Mouse (Mus musculus) hindbrain, embryonic 15.5 days (tissue): ENCODE measurements around the gene Unc5c. TPM values are rescaled to one million over a fixed set of nuclear protein-coding genes. Genes with fewer than 3 reads are reported as not detected.

Experiments used
- ATAC-seq: fragments of 200-750 bp; cut with Nextera tagmentation; 2 replicates; pipeline ENCODE4 v1.8.0; 2017; ENCODE audit warnings: low read depth, moderate number of reproducible peaks, moderate TSS enrichment; ENCODE audit not compliant: low FRiP score
- H3K27ac ChIP-seq: fragments of 300-500 bp; sonication (generic); replicated peaks from 2 replicates; pipeline ENCODE4 v1.5.1; 2015; ENCODE audit warnings: mild to moderate bottlenecking, inconsistent platforms
- H3K27me3 ChIP-seq: fragments of 300-500 bp; sonication (generic); 2 replicates; pipeline ENCODE4 v1.6.1; 2015; ENCODE audit warnings: control low read depth, inconsistent platforms
- H3K36me3 ChIP-seq: fragments of 300-500 bp; sonication (generic); 2 replicates; pipeline ENCODE4 v1.6.1; 2015; ENCODE audit warnings: control low read depth, inconsistent platforms
- H3K4me1 ChIP-seq: fragments of 300-500 bp; sonication (generic); replicated peaks from 2 replicates; pipeline ENCODE4 v1.6.1; 2015; ENCODE audit warnings: control low read depth, inconsistent platforms
- H3K4me2 ChIP-seq: fragments of 300-500 bp; sonication (generic); 2 replicates; pipeline ENCODE4 v1.6.1; 2015; ENCODE audit warnings: moderate library complexity, mild to moderate bottlenecking, inconsistent platforms
- H3K4me3 ChIP-seq: fragments of 300-500 bp; sonication (generic); 2 replicates; pipeline ENCODE4 v1.5.1; 2015; ENCODE audit warnings: mild to moderate bottlenecking, inconsistent platforms
- H3K9ac ChIP-seq: fragments of 300-500 bp; sonication (generic); 2 replicates; pipeline ENCODE4 v1.6.1; 2015; ENCODE audit warnings: inconsistent platforms
- H3K9me3 ChIP-seq: fragments of 300-500 bp; sonication (generic); 2 replicates; pipeline ENCODE4 v1.6.1; 2016; ENCODE audit warnings: control low read depth, inconsistent platforms
- WGBS: fragments of 180-500 bp; shearing (Covaris S2); methylation state at CpG from one replicate; pipeline ENCODE4 v1.1.7; 2015; 5-methylcytosine and 5-hydroxymethylcytosine counted together
- polyA plus RNA-seq: library from polyadenylated mRNA; unstranded; fragments of >200 nt; fragmentation: Nextera tagmentation; extraction: Ambion mirVana; gene quantifications from 2 replicates; pipeline ENCODE4 v1.2.1, GENCODE M21; 2015

Gene Unc5c
- polyA plus RNA-seq, 1 experiment from 2014 or later, result 28.6 TPM

DNA sequence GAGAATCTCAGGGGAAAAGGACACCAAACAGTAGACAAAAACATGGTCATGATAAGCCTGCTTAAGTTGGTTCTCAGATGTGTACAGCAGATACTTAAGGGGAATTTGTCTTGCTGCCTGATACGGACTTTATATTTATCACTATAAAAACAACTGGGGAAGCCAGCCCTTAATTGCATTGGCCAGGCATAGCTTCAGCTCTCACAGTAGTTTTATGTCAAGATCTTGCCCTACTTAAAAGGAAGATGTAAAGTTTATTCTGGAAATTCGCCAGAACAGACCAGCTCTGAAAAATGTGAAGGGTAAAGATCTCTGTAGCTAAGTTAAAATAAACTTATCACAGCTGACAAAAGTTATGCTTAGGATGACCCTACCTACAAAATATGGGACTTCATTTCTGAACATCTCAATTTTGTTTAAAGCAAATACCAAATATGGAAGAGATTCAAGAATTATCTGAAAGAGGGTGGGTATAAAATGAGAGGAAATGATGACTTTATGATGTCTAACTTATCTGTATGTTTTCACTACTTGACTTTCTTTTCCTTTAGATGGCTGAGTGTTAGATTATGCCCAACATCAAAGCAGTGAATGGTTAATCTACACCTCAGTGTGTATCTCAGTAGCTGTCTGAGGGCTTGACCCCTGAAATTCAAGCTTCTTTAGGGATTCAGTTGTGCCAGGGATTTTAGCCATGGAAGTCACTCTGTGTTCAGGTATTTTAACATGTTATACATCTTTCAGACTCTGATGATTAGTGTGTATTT is 18.8 kb downstream of the Unc5c start:
- Histone ChIP-seq H3K4me3 (no peak overlapping the region), H3K36me3 (no peaks in the 10 kb centered on the region), H3K27ac (no peak overlapping the region), H3K9ac (no peak overlapping the region), H3K4me2 (no peak overlapping the region), H3K9me3 (no peaks in the 10 kb centered on the region), H3K4me1 (no peaks in the 10 kb centered on the region), H3K27me3 (no peaks in the 10 kb centered on the region)
- 86% methylated on average over 2 of the region's 2 CpGs for WGBS
- no peak for ATAC-seq

DNA sequence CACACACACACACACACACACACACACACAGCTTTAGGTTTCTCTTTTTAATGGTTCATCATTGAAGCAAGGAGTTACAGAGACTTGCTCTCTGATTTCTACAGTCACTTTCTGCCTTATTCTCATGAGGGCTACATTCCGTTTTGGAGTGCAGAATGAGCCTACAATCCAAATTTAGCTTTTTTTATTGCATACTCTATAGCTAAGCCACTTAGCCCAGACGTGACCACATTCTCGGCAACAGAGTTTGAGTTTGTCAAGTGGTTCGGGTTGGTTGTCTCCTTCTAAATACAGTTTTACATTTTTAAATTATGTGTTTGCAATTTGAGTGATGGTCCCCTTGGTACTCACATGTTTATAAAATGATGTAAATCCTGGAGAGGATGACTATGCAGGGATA is 20.2 kb downstream of the Unc5c start:
- no peaks in the 10 kb centered on the region for H3K36me3 ChIP-seq
- no peak for ATAC-seq
- no peaks in the 10 kb centered on the region for H3K27me3 ChIP-seq
- no peak overlapping the region for H3K9ac ChIP-seq
- H3K9me3 ChIP-seq, result no peaks in the 10 kb centered on the region
- H3K4me2 ChIP-seq, result no peak overlapping the region
- H3K4me3 ChIP-seq, result no peak overlapping the region
- no peaks in the 10 kb centered on the region for H3K4me1 ChIP-seq
- no peak overlapping the region for H3K27ac ChIP-seq
- 83% methylated on average over 4 of the region's 4 CpGs for WGBS

DNA sequence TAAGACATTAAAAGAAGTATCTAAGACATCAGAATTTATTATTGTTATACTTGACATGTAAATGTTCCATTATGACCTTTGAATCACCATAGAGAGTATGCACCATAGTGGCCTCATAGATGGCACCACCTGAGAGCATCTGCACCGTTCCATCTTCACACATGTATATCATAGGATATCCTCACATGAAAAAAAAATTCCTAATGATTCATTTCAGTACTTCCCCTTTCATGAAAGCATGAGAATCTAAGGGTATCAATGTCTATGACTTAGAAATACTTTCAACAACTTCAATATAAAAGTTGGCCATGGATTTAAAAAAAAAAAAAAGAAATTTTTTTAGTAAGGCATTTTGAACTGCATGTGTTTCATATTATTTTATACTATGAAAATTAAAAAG is 25.6 kb downstream of the Unc5c start:
- H3K9ac ChIP-seq, result no peak overlapping the region
- 81% methylated on average over 1 of the region's 1 CpGs for WGBS
- no peak overlapping the region for H3K4me3 ChIP-seq
- peaks cover 11% of the 10 kb centered on the region for H3K4me1 ChIP-seq
- ATAC-seq, result no peak
- H3K27me3 ChIP-seq, result no peaks in the 10 kb centered on the region
- H3K4me2 ChIP-seq, result no peak overlapping the region
- H3K9me3 ChIP-seq, result no peaks in the 10 kb centered on the region
- no peak overlapping the region for H3K27ac ChIP-seq
- H3K36me3 ChIP-seq, result no peaks in the 10 kb centered on the region

DNA sequence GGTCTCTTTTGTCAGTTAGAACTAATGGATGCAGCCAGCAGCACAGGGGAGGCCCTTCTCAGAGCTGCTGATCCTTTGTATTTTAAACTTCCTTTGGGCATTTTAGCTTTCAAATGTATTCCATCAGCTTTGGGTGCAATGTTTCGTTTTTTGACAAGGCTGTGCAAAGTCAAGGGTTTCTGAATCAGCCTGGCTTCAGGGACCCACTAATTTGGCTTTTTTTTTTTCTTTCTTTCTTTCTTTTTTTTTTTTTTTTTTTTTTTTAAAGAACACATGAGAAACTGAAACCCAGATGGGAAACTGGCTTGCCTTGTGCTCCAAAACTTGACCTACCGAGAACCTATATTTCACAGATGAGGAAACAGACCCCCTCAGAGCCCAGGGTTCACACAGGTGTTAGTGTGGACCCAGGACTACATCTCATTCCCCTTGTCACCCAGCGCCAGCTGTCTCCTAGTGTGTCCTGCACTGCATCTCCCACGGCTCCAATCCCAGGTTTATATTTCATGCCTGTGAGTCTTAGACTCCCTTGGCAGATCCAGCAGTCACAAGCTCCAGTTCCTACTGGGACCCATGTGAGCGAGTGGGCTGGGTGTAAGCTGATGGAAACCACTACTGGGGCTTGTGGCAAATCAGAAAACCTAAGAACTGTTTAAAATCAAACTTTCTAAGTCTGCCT is 26.4 kb downstream of the Unc5c start:
- H3K4me3 ChIP-seq, result no peak overlapping the region
- H3K36me3 ChIP-seq, result no peaks in the 10 kb centered on the region
- ATAC-seq, result no peak
- H3K27me3 ChIP-seq, result no peaks in the 10 kb centered on the region
- H3K4me1 ChIP-seq, result peaks cover 11% of the 10 kb centered on the region
- 40% methylated on average over 5 of the region's 5 CpGs for WGBS
- H3K9ac ChIP-seq, result no peak overlapping the region
- H3K4me2 ChIP-seq, result no peak overlapping the region
- no peak overlapping the region for H3K27ac ChIP-seq
- no peaks in the 10 kb centered on the region for H3K9me3 ChIP-seq

DNA sequence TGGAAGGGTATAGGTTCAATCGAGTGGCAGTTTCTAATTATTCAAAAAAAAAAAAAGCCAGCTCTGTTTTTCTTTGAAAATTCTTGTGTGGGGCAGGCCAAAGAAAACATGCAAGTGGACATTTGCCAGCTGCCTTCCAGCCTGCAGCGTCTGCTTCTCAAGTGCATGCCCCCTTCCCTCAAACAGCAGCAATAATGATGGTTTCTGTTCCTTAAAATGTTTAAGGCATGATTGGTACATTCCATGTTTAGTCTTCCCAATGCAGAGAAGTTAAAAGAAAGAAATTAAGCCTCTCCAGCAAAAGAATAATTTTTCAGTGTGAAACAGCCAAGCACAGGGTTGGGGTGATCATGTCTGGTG is 26.9 kb downstream of the Unc5c start:
- Histone ChIP-seq H3K9me3 (no peaks in the 10 kb centered on the region), H3K27me3 (no peaks in the 10 kb centered on the region), H3K4me1 (peaks cover 11% of the 10 kb centered on the region), H3K4me3 (no peak overlapping the region), H3K27ac (no peak overlapping the region), H3K4me2 (no peak overlapping the region), H3K36me3 (no peaks in the 10 kb centered on the region), H3K9ac (no peak overlapping the region)
- ATAC-seq, result no peak
- 24% methylated on average over 2 of the region's 2 CpGs for WGBS

DNA sequence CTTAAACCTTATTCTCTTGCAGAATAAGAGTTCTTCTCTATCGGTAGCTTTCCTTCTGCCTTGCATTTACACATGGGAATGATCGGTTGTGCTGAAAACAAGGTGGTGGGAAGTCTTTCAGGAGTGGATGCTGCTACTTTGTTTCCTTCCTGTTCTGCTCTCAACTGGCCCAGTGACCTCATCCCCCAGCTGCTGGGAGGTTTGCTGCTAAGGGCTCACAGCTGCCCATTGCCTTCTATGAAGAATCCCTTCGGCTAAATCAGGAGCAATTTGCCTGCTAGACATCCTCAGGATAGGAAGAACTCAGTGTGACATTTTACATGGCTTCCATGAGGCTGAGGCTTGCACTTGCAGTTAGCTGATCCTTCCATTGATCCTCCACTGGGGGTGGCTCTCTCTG is 28.0 kb downstream of the Unc5c start:
- WGBS, result 79% methylated on average over 3 of the region's 3 CpGs
- H3K27me3 ChIP-seq, result no peaks in the 10 kb centered on the region

DNA sequence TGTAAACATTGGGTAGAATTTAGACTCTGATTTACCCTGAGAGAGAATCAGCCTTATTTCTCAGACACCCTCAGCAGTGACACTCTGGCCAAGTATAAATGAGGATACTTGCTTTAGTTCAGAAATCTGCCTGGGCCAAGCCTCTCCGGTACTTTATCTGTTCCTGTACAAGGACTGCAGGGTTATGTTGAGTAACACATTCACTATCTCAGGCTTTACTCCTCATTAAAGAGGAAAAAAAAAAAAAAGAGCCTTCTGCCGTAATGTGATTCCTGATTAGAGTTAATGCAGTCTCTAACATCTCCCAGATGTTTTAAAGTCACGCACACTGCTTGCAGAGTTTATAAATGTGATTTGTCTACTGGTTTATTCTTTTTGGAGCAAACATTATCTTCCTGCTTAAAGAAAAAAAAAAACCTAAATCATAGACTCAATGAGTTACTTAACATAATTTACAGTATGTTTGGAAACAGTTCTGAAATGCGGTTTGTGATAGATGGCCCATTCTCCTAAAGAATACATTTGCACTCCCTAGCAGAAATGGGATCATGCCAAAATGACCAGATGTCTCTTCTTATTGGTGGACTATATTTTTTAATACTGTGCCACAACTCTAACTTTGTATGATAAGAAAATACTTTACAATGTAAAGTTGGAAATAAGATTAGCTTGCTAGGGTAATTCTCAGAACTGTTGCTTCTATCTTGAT is 33.5 kb downstream of the Unc5c start:
- no peak overlapping the region for H3K4me2 ChIP-seq
- H3K27me3 ChIP-seq, result no peaks in the 10 kb centered on the region
- H3K27ac ChIP-seq, result no peak overlapping the region
- no peak for ATAC-seq
- H3K9me3 ChIP-seq, result no peaks in the 10 kb centered on the region
- no peaks in the 10 kb centered on the region for H3K36me3 ChIP-seq
- no peak overlapping the region for H3K9ac ChIP-seq
- 0 out of 2 replicates have a peak, but pooled peaks cover 5% of the 10 kb centered on the region for H3K4me1 ChIP-seq
- H3K4me3 ChIP-seq, result no peak overlapping the region
- 66% methylated on average over 4 of the region's 4 CpGs for WGBS

More for the DNA sequence above, 28.0 kb downstream of the Unc5c start:
- Histone ChIP-seq H3K4me1 (peaks cover 11% of the 10 kb centered on the region), H3K27ac (no peak overlapping the region), H3K4me2 (no peak overlapping the region), H3K9me3 (no peaks in the 10 kb centered on the region), H3K9ac (no peak overlapping the region), H3K4me3 (no peak overlapping the region), H3K36me3 (no peaks in the 10 kb centered on the region)
- no peak for ATAC-seq

DNA sequence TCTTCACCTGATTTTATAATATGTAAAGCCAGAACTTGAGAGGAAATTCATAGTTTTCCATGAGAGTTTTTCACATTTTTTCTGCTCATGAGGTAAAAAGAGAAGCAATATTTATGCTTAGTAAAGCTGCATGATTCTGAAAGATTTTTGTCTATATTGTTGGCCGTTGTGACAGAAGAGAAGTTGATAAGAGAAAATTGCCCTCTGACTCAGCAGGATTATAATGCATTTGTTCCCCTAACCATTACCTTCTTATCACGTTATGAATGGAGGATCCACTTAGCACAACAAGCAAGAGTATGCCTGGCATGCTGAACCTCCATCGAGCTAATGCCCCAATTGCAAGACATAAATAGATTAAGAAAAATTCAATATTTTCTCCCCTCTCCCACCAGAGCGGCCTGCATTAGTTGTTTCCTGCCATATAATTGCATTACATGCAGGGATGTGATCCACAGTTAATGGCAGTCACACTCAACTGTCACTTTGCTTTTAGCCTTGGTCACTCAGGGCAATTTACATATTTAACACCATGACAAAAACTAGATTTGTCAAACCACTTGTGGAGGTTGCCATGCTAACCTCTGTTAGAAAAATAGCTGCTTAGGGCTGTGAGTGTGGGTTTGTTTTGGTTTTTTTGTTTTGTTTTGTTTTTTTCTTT is 37.0 kb downstream of the Unc5c start:
- no peak for ATAC-seq
- Histone ChIP-seq H3K4me3 (no peak overlapping the region), H3K9me3 (no peaks in the 10 kb centered on the region), H3K27ac (no peak overlapping the region), H3K4me1 (0 out of 2 replicates have a peak, but pooled peaks cover 5% of the 10 kb centered on the region), H3K9ac (no peak overlapping the region), H3K27me3 (no peaks in the 10 kb centered on the region), H3K36me3 (no peaks in the 10 kb centered on the region), H3K4me2 (no peak overlapping the region)
- 49% methylated on average over 4 of the region's 4 CpGs for WGBS

DNA sequence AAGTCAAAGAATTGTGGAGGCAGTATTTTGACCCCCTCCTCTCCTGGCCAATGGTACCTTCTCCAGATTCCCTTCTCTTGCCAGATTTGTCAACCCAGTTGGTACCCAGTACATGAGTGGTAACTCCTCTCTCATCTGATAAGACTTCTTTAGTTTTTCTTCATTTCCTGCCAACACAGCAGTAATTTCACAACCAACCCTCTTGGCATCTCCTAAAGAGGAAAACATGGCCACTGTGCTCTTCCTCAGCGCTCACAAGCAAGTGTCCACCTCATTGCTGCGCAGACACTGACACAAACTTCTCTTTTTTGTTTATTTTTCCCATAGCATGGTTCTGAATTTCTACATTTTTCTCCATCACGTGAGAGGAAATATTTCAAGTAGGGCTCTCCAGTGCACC is 38.3 kb downstream of the Unc5c start:
- Histone ChIP-seq H3K9ac (no peak overlapping the region), H3K27me3 (no peaks in the 10 kb centered on the region), H3K4me2 (no peak overlapping the region), H3K27ac (no peak overlapping the region), H3K4me3 (no peak overlapping the region), H3K4me1 (0 out of 2 replicates have a peak, but pooled peaks cover 5% of the 10 kb centered on the region), H3K9me3 (no peaks in the 10 kb centered on the region), H3K36me3 (no peaks in the 10 kb centered on the region)
- 88% methylated on average over 3 of the region's 3 CpGs for WGBS
- no peak for ATAC-seq

DNA sequence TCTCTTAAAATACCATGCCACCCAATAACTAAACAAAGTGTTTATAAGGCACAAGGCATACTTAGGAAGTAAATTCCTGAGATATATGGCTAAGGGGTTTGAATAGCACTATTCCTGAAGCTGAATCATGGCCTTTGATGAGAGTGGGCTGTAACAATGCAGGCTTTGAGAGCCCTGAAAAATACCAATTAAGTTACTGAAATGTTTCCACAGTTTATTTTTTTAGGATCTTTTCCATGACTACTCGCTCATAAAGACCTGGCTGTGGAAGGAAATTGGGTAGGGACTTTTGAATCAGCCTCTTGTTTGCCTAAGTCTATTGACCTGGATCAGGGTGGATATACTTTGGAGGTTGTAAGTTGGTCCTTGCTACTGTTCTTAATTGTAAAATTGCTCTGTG is 44.8 kb downstream of the Unc5c start:
- no peak for ATAC-seq
- Histone ChIP-seq H3K4me2 (no peak overlapping the region), H3K9ac (no peak overlapping the region), H3K36me3 (no peaks in the 10 kb centered on the region), H3K4me1 (no peaks in the 10 kb centered on the region), H3K9me3 (no peaks in the 10 kb centered on the region), H3K27me3 (no peaks in the 10 kb centered on the region), H3K4me3 (no peak overlapping the region), H3K27ac (no peak overlapping the region)
- WGBS, result 61% methylated on average over 1 of the region's 1 CpGs

DNA sequence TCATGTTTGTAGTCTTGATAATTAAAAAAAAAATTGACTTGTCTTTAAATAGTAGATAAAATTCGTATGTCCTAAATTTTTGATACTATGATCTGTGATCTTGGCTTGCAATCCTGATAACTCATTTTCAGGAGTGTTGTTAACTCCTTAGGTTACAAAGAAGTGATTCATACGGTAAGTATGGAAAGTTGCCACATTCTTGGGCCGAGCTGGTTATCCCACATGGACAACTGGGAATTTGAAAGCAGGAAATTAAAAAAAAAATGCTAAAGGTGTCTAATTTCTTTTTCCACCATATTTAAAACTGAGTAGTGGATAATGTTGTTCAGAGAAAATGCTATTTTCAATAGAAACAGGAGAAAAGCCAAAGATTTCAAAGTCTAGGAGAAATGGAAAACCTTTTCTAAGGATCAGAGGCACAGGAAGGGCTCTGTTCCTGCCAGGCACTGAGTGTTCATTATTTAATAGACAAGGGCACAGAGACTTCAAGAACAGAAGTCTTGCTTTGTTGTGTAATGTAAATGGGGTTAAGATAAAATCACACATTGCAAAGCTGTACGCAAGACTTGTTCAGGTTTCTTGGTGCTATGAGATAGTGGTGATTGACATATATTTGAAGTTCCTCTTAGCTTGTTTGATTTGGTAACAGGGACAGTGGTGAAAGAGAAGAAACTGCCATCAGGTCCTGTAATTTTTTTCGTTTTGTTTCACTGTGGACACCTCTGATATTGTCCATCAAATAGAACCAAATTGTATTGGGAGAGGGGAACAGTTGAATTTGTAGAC is 46.4 kb downstream of the Unc5c start:
- no peaks in the 10 kb centered on the region for H3K27me3 ChIP-seq

More for the DNA sequence above, 46.4 kb downstream of the Unc5c start:
- Histone ChIP-seq H3K4me3 (no peak overlapping the region), H3K4me2 (no peak overlapping the region), H3K27ac (no peak overlapping the region), H3K9me3 (no peaks in the 10 kb centered on the region), H3K4me1 (no peaks in the 10 kb centered on the region), H3K36me3 (no peaks in the 10 kb centered on the region), H3K9ac (no peak overlapping the region)
- WGBS, result 76% methylated on average over 5 of the region's 5 CpGs
- ATAC-seq, result no peak
